Mouse (Mus musculus): ENCODE results near the gene Blm.
"Not testable (repeated sequence)": the region's sequence is repeated elsewhere in the genome, so short reads cannot be mapped to it uniquely, and the experiment has no call there.

Gene Blm

DNA sequence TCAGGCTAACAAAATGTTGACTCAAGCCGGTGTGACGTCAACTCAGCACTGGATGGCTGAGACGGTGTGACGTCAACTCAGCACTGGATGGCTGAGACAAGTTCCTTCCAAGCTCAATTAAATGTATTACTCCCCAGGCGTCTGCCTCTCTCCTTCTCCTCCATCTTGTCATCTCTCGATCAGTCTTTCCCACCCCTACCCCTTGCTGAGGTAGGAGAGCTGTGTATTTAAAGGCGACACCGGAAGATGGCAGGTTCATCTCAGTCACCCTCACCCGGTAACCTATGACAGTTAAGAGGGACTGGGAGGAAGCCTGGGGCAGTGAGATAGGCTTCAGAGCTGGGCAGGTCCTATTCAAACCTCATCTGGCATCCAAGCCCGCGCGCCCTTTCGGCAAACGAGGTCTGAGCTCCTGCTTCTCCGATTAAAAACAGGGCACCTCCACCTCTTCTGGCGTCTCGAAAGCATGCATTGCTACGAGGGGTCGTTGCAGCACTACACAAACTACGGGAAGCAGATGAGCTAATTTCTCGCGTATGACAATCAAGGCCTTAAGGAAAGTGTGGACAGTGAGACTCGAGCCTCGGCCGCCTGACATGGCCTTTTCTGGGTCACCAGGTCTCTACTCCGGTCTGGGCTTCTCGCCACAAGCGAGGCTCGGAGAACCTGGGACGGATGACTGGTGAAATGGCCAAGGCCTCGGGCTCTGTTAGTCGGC lies 469 bp downstream of the Blm start:
- no peak for DNase-seq (ENCODE audit: low spot score in 2 of 2)

DNA sequence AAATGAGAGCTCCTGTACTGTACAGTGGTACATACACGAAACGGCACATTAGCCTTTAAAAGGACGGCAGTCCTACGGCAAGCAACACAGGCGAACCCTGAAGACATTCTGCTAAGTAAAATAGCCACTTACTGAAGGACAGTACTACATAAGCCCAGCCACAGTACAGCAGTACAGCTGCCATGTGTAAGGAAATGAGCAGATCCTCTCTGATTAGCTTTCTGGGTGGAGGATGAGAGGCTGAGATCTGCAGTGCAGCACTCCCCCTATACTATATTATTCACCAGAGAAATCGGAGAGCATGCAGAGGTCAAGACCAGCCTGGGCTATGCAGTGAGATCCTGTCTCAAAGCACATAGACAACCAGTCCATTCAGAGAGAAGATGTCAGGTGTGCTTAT lies 3.8 kb downstream of the Blm start:
- DNase-seq (ENCODE audit: low spot score in 2 of 2), result no peak

DNA sequence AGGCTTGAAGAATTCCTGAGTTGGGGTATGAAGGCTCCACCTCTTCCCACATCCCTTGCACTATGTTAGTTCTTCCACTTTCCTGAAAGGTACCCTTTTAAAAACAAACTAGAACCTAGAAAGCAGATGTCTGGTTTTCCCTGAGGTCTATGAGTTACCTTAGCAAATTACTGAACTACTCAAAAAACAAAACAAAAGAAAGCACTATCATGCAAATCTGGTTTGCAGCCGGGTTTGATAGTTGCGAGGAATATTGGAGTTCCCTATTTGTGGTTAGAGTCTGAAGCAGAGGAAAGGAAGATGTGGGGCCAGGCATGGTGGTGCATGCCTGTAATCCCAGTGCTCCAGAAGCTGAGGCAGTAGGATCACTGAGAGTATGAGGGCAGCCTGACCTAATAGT lies 4.3 kb downstream of the Blm start:
- DNase-seq (ENCODE audit: low spot score in 2 of 2), result no peak

DNA sequence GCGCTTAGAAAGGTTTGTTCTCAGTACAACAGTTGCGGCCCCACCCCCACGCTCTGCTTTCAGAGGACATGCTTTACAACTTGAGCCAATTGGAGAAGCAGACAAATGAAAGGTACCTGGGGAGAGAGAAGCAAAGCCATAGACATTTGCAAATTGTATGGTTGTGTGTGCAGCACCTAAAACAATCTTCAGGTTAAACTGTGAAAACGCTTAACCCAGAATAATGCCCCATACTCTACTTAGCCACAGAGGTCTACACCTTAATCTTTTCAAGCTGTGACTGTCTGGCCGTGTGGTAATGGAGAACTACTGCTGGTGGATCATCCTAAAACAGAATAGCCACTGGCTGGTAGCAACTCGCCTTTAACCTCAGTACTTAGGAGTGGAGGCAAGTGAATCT lies 8.2 kb downstream of the Blm start:
- no peak for DNase-seq (ENCODE audit: low spot score in 2 of 2)

DNA sequence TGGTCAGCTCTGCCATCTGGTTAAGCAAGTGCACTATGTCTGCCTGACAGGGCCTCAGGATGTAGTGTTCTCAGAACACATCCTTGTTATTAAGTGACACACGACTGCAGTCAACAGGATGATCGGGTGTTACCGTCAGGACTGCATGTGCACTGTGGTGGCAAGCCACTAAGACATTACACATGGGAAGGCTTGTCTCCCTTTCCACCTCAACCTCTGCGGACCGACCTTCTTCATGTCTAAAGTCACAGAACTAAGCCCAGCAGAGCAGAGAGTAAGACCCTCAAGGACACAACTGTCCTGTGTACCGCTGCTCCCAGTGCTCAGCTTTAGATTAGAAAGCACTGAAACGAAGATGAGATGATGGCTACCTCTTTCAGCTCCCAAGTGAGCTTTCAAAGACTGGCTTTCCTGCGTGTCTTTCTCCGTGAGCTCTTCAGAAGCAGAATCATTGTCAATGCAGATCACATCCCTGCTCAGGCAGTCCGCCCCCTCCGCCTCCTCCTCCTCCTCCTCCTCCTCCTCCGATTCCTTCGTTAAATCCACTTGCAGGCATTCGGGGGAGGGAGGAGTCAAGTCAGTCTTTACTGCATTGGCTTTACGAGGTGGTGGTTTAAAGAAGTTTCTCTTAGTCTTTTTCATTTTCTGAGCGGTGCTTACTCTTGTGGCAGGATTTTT lies 22.4 kb downstream of the Blm start:
- no peak for DNase-seq (ENCODE audit: low spot score in 2 of 2)

DNA sequence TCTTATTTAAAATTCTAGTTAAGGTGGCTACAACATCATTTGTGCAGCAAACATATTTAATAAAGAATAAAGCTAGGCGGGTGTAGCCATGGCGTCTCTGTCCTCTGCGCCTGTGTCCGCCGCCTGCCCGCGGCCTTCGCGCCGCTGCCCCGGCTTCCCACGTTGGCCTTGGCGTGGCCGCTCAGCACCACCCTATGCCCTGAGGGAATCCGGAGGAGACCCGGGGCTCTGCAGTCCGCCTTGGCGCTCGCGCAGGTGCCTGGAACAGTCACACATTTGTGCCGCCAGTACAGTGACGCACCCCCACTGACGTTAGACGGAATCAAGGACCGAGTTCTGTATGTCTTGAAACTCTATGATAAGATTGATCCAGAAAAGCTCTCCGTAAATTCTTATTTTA lies 27.2 kb downstream of the Blm start:
- not testable (repeated sequence) for DNase-seq (ENCODE audit: low spot score in 2 of 2)

DNA sequence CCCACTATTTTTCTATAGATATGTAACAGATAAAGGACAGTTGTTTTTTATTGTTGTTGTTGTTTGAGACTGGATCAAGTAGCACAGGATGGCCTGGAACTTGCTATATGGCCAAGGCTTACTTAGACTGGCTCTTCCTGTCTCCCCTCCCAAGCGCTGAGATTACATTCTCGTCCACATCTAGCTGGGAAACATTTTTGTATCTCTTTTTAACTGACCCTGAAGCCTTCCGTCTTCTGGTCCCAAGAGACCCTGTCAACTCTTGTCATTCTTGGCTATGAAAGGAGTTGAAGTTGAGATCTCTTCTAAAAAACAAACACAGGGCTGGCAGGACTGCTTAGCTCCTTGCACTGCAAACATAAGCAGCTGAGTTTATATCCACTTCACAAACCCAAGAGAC lies 28.9 kb downstream of the Blm start:
- DNase-seq (ENCODE audit: low spot score in 2 of 2), result no peak

DNA sequence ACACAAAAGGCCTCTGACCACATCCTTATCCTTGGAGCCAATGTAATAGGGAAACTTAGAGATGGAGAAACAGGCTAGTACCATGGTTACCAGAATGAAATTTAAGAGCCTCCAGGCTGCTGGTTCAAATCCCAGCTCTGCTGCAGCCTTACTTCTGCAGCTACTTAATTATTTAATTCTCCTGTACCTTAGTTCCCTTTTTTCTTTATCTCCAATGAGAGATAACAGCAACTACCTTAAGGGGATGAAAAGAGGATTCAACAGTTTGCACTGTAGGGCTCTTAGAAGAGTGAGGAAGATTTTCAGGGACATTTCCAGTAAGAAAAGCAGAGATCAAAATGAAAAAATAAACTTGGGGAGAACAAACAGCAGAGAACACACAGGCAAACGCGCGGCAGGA lies 30.0 kb downstream of the Blm start:
- DNase-seq (ENCODE audit: low spot score in 2 of 2), result no peak

DNA sequence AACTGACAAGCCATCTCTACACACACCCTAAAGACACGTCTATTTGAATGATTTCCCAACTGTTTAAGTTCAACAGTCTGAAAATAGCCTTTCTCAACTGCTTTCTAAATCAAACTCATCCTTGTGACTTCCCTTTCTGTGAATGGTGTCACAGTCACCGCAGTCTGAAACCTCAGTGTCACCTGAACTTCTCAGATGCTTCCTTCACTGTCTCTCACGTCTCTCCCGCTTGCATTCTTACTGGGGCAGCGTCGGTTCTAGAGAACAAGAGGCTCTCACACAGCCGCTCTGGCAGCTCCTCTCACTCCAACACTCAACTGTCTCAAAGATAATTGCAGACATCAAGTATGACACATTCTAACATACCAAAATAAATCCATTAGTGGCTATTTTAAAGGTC lies 33.9 kb downstream of the Blm start:
- DNase-seq (ENCODE audit: low spot score in 2 of 2), result no peak

DNA sequence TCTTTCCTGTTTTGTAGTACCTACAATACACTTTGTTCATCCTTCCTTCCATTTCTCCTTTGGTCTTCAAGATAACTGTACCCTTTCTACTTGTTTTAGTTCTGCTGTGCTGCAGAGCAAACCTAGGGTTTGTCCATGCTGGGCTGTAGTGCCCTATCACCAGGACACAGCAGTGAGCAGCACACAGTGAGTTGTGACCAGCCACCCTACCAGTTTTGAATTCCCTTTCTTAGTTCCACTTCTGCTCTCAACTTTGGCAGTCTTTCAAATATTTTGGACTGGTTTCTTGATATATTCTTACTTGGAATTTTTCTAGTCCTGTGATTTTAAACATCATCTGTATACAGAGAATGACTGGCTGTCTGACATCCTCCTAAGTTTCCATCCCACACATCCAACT lies 34.8 kb downstream of the Blm start:
- DNase-seq (ENCODE audit: low spot score in 2 of 2), result no peak

DNA sequence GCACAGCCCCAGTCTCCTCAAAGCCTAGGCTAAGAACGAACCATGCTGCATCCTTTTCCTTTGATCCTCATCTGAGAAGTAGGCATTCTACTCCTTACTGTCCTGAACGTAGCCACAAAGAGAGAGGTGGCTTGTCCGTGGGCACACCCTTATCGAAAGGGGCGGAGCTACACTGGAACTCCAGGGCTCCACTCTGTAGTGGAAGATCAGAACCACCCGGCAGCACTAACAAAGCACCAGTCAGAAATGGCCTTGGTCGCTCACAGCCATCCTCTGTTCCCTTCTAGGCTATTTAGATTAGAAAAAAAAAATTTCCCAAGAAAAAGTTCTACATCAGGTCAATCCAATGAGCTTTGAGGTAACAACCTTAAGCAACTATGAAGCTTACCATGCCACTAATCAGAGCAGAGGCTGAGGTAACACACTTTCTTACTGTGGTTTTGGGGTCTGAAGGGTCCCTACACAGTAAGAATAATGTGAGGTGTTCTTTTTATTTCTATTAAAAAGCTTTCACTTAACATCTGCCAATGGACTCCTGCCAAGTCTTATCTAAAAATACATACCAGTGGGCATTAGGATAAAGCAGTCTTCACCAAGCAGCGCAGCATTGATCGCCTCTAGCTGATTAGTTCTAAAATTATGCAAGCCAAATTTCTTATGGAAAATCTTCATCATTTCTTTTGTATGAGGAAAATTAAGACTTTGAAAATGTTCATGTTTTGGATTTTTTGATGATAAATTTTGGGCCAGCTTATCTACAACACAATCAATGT lies 35.5 kb downstream of the Blm start:
- DNase-seq (ENCODE audit: low spot score in 2 of 2), result no peak

DNA sequence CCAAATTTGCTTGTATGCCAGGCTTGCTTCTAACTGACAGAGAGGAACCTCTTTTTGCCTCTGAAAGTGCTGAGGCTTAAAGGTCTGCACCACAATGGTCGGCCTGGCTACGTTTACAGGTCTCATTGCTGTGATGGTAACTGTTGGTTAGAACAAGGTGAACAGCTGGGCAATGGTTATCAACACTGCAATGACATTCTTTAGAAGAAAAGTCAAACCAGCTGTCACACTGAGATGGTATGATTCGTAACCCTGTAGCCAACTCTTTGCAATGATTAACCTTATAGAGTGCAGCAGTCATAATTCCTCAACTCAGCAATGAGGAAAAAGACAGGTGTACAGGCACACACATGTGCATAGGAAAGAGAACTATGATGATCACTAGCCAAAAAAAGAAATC lies 38.3 kb downstream of the Blm start:
- DNase-seq (ENCODE audit: low spot score in 2 of 2), result no peak

DNA sequence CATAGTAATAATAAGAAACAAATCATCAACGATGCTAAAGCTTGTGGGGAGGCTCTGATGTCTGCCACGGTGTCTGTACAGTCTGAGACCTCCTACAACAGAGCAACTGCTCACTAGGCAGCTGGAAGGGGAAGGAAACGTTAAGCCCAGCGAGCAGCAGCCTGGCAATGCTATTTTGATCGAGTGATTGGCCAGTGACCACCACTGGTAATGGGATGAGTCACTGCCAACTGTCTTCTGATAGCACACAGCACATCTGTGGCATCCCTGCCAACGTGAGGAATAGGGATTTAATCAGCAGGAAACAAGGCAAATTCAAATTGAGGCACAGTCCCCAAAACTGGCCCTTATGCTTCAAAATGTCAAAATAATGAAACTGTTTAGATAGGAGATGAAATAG lies 39.7 kb downstream of the Blm start:
- DNase-seq (ENCODE audit: low spot score in 2 of 2), result no peak

DNA sequence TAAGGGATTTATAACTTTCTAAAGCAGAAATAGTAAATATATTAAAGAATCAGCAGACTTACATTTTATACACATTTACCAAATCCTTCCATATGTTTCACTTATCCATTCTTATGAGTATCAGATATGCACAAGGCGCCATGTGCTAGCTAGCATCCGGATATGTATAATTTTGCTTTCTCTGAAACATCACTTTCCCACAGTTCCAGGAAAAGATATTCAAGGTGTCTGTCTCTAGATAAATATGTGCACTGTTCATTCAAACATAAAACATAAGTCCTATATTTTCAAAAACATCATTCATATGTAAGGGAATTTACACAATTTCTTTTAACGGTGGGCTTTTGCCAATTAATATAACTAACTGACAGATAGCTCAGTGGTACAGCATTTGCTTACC lies 42.9 kb downstream of the Blm start:
- DNase-seq (ENCODE audit: low spot score in 2 of 2), result no peak

DNA sequence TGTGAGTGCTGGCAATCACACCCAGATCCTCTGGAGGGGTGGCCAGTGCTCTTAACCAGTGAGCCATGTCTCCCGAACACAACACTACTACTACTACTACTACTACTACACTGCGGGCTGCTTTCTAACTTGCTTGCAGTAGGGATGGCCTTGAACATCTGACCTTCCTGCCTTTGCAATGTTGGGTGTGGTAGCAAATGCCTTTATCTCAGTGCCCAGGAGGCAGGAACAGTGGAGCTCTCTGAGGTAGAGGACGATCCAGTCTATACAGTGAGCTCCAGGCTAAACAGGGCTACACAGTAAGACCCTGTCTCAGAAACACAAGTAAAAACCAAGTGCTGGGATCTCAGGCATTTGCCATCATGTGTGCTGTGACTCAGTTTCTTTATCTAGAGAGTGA lies 43.8 kb downstream of the Blm start:
- no peak for DNase-seq (ENCODE audit: low spot score in 2 of 2)

DNA sequence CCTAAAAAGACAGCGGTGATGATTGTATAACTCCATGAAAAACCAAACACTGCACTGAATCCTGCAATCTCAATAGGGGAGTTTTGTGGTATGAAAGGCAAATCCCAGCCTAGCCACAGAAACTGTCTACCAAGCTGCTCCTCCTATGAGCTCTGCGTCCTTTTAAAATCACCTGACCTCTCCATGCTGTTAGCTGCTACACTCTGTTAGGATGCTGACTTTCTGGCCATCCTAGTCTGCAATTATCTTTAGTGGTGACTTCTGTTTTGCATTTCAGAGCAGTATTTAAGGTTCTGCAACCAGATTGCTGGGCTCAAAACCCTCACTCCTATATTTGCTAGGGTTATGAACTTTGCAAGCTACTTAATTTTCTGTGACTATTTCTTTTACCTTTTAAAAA lies 44.6 kb downstream of the Blm start:
- DNase-seq (ENCODE audit: low spot score in 2 of 2), result no peak

DNA sequence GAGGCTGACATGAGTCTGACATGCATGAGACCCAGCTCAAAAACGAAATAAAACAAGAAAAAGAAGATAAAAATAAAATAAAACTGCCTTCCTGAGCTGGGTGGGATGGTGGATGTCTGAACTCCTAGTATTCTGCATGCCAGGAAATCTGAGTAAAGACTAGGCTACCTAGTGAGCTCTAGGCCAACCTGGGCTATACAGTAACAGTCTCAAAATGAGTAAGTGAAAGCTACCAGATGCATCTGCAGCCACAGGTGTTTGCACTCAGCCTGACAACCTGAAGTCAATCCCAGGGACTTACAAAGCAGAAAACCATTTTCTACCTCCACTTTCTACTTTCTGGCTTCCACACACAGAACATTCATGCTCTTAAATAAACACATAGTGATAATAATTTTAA lies 45.5 kb downstream of the Blm start:
- DNase-seq (ENCODE audit: low spot score in 2 of 2), result no peak

DNA sequence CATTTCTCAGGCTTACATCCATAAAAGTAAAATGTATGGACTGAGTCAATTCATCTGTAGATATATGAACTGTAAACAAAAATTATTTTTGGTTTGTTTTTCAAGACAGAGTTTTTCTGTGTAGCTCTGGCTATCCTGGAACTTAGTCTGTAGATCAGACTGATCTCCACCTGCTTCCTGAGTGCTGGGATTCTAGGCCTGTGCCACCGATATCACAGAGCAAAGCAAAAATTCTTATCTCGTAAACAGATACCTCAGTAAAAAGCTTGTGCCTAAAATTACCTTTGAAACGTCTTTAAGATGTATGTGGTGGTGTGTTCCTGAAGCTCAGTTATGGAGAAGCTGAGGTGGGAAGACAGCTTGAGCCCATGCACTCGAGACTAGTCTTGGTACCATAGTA lies 47.7 kb downstream of the Blm start:
- DNase-seq (ENCODE audit: low spot score in 2 of 2), result no peak

DNA sequence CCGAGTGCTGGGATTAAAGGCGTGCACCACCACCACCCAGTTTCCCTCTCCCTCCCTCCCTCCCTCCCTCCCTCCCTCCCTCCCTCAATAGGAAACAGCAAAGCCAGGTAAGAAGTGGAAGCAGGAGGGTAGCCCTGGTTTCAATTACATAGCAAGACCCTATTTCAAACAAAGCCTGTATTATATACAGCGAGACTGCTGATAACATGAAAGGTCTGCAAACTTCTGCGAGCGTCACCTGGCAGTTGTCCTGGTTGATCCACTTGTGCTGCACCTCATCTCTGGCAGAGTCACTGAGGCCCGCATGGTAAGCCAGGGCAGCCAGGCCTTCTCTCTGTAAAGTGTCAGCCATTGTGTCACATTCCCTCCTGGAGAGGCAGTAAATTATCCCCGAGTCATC lies 54.8 kb downstream of the Blm start:
- no peak for DNase-seq (ENCODE audit: low spot score in 2 of 2)

DNA sequence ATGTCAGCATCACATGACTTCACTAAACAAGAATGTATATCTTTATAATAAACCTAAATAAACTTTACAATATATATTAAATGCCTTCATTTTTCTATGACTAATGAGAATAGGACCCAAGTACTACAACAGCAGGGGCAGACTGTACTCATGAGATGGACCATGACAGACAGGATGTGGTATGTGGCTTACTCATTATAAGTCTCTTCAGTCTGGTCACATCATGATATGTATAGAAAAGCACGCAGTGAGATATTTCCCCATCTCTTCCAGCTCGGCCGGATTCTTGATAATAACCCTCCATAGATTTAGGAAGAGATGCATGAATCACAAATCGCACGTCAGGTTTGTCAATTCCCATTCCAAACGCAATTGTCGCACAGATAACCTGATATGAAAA lies 61.1 kb downstream of the Blm start:
- DNase-seq (ENCODE audit: low spot score in 2 of 2), result no peak

DNA sequence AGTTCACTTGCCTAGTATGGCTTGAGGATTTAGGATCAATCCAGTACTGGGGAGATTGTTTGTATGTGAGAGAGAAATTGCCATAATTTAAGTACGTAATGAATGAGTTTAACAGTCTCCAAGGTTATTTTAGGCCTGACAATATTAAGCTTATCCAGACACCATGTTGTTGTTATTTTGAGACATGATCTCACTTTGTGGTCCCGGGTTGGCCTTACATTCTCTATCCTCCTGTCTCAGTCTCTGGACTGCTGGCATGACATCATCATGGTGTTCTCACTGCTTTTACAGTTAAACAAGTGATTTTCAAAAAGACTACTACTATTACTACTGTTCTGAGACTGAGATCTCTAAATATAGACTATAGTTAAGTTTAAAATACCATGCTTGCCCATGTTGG lies 66.1 kb downstream of the Blm start:
- DNase-seq (ENCODE audit: low spot score in 2 of 2), result no peak

DNA sequence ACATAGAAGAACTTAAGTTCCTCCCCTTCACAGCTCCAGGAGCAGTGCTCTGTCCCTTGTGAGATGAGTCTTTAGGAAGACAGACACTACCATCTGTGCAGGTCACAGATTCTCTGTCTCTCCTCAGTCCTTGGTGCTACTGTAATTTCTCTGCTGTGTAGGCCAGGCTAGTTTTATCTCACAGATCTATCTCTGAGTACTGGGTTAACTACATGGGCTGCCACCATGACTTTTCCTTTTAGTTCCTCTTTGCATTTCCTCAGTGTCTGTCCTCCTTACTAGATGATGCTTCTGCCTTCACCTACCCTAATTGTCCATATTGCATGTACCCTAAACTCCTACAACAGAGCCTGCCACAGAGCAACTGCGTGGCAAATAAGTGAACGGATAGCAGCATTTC lies 67.6 kb downstream of the Blm start:
- DNase-seq (ENCODE audit: low spot score in 2 of 2), result no peak

DNA sequence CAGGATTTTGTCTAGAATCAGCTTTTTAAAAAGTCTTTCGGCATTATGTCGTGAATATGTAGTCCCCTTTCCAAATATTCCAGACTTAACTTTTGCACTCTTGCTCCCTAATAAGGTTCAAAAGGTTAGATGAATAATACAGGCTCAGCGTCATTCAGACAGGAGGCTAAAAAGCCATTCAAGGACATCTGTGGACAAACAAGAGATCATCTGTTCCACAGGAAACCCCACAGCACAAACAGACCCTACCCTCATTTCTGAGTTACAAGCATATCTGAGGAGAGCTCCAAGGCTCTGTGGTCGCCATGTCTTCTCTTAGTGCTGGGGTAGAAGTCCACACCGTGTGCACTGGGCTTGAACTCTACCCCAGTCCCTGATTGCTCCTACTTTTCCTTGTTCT lies 70.1 kb downstream of the Blm start:
- DNase-seq (ENCODE audit: low spot score in 2 of 2), result no peak

Data from frontal cortex, postnatal 25 days (tissue).